Mouse (Mus musculus) urinary bladder, postnatal 10 days (tissue): ENCODE measurements around the gene Tomm6.

Experiments used
- DNase-seq: peaks from one replicate; pipeline ENCODE4 v3.0.0; 2022; ENCODE audit warnings: low spot score

Tomm6 gene

DNA sequence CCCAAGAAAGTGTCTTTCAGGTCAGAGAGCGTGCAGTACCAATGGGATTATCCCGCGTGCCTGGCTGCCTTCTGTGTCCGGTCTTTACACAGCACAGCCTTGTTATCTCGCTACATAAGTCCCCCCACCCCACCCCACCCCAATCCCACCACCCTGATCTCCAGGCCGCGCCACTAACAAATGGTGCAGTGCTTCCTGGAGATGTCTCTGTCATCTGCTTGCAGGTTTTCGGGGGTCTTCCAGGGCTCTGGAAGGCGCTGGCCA is at the start of gene Tomm6:
TSS of gene Tomm6 (minus strand) at position 43 of the 264 bp plus-strand sequence.
- DNase-seq = no peak

DNA sequence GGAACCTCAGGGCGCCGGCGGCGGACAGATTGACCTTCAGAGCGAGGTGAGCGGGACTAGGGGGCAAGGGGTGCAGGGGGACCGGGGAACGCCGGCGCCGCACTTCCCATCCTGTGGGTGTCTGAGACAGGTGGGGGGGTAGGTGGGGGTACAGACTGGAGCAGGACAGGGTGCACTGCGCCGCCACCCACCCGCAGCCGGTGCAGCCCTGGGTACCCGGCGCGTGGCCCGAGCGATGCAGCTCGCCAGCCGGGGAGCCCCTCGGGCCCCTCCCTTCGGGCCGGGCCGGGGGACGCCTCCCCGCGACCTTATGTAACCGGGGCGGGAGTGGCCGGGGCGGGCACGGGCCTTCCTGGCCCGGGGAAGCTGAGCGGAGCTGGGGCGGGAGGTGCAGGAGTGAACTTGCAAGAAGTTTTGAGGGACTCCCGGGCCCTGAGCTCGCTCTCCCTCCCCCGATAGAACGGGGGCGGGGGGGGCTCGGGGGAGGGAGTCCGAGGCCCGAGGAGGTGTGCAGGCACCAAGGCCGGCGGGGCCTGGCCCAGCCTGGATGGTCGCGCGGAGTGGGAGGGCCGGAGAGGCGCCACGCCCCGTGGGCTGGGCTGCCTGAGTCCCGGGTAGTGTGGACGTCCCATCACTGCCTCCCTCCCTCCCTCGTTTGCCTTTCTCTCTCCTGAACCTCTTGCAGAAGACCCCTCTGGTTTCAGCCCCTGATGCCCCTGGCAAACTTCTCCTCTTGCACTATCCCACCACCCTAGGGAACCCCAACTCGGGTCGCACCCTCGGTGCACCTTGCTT is 49.3 kb upstream of the Tomm6 start:
- peak; percentile 70 for DNase-seq

DNA sequence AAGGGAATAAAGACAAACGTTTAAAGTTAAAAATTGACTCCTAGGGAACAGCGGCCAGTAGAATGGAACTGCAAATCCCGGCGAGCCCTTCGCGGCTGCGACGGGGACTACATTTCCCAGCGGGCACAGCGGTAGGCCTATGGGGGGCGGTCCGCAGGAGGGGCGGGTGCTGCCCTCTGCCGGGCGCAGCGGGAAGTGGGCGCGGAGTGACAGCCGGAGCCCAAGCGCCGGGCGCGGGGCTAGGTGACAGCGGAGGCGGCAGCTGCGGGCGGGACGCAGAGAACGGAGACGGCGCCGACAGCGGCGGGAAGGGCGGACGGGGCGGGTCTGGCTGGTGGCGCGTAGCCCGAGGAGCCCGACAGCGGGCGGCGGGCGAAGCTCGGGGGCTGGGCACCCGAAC is 48.7 kb upstream of the Tomm6 start, which contains the start of gene Tfeb:
TSS of gene Tfeb (plus strand) at position 175 of the 400 bp plus-strand sequence.
- DNase-seq = peak; percentile 91

DNA sequence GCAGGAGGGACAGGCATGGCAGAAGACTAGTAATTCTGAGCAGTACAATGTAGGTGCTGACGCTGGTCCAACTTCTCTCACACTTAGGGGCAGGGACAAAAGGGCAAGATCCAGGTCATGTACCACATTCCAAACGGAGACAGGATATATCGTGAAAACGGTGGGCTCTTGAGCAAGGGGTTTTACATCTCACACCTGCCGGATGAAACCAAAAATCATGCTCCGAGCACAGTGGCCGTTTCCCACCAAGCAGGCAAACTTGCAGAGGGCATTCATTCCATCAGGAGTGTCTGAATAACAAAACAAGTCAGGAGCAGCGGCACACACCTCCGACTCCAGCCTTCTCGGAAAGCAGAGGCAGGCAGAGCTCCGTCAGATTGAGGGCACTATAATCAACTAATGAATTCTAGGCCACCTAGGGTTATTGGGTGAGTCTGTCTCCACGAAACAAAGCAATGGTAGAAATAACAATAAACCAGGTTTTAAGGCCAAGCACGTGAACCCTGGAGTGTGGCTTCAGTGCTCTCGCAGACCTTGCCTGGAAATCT is 47.4 kb upstream of the Tomm6 start:
- no peak for DNase-seq

DNA sequence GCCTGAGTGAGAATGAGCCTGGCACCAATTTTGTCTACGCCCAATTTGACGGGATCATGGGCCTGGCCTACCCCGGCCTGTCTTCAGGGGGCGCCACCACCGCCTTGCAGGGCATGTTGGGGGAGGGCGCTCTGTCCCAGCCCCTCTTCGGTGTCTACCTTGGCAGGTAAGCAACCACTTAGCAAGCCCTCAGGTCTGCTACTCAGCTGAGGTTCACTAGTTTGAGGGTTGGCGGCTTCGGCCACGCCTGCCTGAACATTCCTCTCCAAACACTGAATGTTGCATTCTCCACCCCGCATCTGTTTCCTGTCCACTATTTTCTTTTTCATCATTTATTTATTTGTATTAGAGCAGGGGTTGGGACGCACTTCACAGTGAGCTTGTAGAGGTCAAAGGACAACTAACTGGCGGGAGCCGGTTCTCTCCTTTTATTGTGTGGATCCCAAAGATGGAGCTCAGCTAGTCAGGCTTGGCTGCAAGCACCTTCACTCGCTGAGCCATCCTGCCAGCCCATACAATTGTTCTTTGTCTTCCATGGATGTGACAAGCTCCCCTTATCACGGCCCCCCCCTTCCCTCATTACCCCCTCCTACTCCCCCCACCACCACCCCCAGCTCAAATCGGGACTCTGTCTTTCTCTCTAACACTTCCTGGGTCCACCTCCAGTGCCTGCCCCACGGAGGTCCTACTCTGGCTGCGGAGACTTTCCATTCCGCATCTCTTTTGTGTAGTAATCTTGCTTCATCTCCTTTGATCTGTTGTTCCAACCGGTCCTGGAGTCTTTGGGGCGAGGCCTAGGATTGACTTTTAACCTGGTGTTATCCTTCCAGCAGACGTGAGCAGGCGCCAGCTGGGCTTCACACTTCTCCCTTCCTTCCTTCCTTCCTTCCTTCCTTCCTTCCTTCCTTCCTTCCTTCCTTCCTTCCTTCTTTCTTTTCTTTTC is 42.7 kb upstream of the Tomm6 start:
- no peak for DNase-seq

DNA sequence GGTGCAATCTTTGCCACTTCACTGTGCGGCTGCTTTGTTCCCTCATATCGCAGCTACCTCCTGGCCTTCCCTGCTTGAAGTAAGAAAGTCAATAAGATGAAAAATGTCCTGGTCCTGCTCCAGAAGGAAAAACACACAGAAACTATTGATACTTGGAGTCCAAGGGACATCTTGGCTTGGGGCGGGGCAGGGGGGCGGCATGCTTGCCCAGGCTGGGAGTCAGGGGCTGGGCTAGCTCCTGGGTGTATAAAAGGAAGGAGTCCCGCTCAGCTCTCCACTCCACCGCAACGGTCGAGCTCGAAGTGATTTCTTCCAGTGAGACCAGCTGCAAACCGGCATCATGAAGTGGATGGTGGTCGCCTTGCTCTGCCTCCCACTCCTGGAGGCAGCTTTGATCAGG is 38.4 kb upstream of the Tomm6 start, which contains the start of gene Pgc:
TSS of gene Pgc (plus strand) at position 277 of the 400 bp plus-strand sequence.
- no peak for DNase-seq

DNA sequence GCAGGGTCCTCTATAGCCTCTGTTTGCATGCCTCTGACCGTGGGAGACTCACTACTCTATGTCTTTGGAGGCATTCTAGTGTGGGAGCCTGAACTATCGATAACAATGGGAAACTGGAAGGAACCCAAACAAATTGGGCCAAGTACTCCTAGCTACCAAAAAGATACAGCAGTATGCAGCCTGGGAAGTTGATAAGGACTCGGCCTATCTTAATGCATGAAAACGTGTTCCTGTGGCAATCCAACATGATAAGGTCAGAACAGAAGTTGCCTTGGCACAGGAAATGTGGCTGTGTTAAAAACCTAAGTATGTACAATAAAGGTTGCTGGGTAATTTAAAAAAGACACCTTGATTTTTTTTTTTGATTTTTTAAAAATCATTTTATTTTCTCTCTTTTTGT is 33.0 kb upstream of the Tomm6 start:
- DNase-seq = no peak

DNA sequence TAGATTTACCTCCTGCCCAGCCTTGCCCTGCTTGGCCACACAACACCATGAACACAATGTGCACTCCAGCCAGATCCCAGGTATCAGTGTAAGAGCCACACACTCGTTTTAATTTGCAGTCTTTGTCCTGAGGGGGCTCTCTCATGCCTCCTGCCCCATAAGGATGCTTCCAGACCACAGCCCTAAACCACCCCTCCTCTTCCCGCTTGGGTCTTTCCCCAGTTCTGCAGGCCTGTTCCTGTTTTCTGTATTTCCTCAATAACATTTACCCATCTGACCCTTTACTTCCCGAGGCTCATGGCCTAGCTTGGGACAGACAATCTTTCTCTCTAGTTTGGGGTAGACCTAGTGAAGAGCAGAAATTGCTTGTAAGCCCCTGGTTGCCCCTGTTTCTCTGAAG is 26.9 kb upstream of the Tomm6 start:
- DNase-seq = no peak

DNA sequence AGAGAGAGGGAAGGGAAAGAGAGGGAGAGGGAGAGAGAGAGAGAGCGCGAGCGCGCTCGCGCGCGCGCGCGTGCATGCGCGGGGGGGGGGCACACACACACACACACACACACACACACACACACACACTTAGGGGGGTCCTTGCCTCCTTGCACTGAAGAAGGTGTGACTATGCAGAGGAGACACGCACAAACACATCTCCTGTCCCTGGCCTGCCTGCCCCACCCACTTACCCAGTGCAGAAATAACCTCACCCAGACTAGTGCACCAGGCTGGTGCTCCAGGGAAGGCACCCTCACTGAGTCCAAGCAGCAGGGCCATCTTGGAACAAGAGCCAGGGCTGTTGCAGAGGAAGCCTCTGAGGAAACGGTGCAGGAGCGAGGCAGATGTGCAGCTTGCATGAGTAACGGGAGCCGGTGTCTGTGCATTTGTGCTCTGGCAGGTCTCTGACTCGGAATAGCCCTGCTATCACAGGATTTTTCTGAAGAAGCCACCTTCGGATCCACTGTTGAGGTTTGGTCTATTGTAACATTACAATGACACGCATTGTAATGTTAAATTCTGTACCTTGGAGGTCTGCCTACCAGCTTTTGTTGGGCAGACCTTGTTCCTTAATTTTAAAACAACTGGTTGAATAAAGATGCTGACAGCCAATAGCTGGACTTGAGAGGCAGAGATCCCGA is 24.8 kb upstream of the Tomm6 start:
- DNase-seq = no peak

DNA sequence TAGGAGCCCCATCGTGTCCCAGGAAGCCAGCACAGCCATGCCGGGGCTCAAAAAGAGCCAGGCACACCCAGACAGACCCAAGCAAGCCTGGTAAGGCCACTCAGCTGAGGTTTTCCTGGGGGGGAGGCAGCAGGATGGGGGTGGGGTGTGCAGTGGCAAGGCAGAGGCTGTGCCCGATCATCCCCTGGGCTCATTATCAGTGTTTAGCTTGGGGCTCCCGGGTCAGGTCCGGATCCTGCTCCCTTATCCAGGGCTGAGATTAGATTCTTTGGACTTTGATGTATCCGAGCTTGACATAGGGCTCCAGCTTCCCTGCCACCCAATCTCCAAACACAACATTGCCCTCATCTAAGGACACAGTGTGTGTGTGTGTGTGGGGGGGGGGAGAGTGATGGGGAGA is 23.7 kb upstream of the Tomm6 start:
- DNase-seq = no peak

DNA sequence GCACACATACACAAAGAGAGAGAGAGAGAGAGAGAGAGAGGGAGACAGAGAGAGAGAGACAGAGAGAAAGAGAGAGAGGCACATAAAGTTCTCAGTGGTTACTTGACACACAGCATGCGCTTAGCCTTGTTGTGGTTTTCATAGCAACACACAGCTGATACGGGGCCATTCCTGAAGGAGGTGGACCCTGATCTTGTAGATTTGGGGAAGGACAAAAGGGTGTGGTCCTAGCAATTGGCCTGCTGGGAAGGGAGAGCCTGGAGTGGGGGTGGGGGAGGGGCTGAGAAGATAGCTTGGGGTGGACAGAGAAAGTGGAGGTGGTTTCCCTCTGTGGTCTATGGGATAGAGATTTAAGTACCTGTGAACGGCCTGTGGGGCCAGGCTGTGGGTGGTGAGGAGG is 21.9 kb upstream of the Tomm6 start:
- DNase-seq = no peak

DNA sequence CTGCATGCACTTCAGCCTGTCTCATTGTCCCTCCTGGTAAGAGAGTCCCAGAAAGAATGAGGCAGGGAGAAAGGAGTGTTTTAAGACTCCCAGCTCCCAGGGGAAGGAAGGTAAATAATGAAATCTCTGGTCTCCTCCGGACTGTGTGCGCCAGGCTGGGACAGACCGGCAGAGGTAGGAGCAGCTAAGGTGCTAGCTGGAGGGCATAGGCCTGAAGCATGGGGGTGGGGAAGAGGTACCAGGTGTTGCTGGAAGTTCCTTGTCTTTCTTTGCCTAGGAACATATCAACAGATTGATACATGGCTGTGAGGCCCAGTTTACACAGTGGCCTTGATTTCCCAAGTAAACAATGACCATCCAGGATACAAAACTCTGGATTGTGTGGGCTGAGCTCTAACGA is 20.8 kb upstream of the Tomm6 start:
- no peak for DNase-seq

DNA sequence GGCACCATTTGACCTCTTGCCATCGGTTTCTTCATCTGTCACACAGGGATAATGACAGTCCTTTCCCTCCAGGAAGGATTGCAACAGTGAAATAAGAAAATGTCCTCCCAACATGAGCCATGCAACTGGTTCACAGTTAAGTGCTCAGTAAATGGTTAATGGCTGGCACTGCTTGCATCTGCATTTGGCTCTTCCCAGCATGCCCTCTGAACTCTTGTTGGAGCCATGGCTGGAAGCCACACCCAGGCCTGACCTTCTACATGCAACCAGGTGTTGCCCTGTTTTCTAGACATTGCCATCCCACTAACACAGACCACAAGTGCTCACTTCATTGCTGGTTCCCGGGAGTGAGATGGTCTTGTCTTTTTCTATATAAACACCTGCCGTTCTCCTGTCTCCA is 19.8 kb upstream of the Tomm6 start:
- no peak for DNase-seq

DNA sequence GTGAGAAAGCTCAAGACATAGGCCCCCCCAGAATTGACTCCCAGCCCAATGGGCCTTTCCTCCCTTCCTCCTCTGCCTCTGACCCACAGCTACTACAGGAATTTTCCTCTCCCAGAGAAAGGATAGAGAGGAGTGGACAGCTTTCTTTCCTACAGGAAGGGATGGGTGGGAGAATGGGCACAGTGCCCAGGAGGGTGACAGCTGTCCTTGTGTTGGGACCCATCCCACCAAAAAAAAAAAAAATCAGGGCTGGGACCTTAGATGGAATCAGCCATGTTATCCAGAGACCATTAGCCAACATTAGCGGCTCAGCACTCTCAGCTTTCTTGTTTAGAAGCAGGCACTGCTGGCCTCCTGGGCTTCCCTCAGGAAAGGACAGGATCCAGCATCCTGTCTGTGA is 18.0 kb upstream of the Tomm6 start:
- no peak for DNase-seq

DNA sequence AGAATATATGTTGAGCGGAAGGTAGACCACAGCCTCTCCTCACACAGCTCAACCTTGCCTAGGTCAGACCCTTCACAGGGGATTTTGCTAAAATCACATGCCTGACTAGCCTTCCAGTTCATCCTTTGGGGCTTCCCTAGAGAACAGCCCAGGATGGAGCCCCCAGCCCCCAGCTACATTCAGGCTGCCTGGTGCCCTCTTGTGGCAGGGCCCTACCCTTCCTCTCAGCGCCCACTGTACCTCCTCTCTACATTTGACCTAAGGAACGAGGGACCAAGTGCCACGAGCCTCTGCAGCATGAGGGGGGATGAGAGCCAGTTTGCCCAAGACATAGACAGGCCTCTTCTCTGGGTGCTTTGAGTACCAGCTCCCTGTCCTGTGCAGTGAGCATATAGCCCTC is 16.5 kb upstream of the Tomm6 start:
- DNase-seq = no peak

DNA sequence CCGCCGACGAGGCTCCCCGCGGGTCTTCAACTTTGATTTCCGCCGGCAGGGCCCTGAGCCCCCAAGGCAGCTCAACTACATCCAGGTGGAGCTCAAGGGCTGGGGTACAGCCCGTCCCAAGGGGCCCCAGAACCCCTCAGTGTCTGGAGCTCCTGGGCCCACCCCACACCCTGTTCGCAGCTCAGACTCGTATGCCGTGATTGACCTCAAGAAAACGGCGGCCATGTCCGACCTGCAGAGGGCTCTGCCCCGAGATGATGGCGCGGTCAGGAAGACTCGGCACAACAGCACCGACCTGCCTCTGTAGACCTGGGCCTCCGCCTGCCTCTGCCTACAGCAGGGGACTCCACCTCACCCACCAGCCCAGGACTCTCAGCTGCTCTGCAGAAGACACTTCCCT is 15.4 kb upstream of the Tomm6 start:
- no peak for DNase-seq

DNA sequence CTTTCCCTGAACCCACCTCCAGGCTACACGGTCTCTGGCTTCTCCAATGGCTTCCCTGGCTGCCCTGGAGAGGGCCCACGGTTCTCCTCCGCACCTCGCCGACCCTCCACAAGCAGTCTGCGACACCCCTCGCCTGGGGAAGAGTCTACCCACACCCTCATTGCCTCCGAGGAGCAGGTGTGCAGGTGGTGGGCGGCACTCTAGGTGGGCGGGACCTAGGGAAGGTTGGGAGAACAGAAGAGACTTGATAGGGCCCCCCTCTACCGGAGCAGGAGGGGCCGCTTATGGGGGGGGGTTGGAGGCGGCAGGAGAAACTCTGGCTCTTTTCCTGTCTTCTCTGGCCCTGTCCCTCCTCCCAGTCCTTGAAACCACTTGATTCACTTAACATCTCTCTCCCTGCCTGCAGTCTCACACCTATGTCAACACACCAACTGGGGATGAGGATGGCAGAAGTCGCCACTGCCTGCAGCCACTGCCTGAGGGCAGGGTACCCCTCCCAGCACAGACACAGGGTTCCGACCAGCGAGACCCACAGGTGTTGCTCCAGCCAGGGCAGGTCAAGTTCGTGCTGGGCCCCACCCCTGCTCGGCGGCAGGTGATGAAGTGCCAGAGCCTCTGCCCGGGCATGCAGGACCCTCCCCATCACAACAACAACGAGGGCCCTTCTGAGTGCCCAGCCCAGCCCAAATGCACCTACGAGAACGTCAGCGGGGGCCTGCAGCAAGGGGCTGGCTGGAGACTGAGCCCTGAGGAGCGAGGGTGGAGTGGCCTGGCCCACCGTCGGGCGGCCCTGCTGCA is 14.6 kb upstream of the Tomm6 start:
- no peak for DNase-seq

DNA sequence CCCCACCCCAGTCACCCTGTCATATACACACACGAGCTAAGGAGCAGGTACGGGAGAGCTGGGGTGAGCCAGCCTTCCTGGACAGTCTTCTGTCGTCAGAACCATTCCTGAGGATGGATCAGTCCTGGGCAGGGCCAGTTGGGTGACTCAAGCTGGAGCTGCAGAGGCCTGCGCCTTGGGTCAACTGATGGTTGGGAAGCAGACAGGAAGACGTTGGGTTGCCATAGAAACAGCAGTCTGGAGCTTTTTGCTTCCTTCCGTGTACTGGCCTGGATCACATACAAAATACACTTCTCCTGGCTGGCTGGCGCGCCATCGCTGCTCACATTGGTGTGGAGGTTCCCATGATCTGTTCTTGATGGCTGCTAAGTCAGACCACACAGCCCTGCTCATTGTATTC is 13.6 kb upstream of the Tomm6 start:
- no peak for DNase-seq

DNA sequence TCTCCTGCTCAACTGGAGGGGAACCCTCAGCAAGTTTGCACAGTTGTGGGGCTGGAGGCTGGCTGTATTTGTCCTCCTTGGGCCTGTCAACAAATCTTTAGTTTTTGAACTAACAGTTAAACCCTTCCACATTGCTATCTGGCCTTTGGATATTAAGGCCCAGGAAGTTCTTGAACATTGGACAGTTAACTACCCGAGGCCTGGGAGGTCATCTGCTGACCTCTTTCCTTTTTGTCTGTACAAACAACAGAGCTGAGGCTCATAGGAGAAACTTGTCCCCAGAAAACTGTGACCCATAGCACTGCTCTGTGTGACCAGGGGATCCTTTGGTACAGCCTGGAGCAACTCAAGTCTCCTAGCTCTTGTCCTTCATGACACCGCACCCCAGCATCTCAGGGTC is 10.9 kb upstream of the Tomm6 start:
- no peak for DNase-seq

DNA sequence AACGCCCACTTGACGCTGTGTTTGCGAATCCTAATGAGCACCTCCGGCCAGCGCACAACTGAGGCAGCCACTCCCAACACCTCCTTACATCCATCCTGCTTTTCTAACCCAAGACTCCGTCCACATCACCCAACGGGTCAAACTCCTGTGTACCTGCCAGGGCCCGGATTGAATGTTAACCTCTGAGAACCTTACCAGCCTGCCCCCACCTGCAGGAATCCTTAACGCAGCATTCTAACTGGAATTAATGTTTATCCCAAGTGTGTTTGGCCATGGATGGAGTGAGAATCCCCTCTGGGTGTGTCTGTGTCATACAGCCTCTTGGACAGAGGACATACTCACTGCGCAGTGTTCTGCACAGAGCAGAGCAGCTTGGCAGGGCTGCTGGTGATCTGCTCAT is 10.0 kb upstream of the Tomm6 start:
- no peak for DNase-seq

DNA sequence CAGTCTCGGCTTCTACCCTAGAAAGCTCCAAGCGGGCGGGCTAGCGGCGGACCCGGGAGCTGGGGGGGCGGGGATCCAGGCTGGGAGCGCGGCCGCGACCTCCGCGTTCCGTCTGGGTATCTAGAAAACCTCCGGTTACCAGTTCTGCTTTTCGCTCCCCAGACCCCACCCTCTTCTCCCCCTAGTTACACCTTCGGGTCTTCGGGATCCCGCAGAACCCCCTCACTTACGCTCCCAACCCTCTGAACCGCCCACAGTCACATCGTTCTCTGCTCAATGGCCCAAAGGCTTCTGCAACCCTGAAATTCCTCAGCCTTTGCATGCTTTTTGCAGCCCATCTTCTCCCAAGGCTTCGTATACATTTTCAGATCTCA is 7.1 kb upstream of the Tomm6 start:
- no peak for DNase-seq
